Mouse (Mus musculus) thymus, adult 18-20 months (tissue): ENCODE measurements around the gene Ube2g1.
"Not testable (repeated sequence)": the region's sequence is repeated elsewhere in the genome, so short reads cannot be mapped to it uniquely, and the experiment has no call there.

Source experiments
- DNase-seq, 2 experiments: peaks; one replicate each; pipeline ENCODE4 v3.0.0; 2022; ENCODE audit warnings: mixed read lengths in 2 of 2

Gene Ube2g1

GRCm38 (mm10) chr11:72607469-72608070 lies 487 bp downstream of the Ube2g1 start:
- peak; percentile 58 to 64 for DNase-seq

GRCm38 (mm10) chr11:72608071-72608679 lies 1.1 kb downstream of the Ube2g1 start:
- DNase-seq = peak; percentile 87 to 88

- DNase-seq = no peak
Measured at GRCm38 (mm10) chr11:72609242-72609641, 2.2 kb downstream of the Ube2g1 start.

GRCm38 (mm10) chr11:72614336-72614735 lies 7.3 kb downstream of the Ube2g1 start:
- not testable (repeated sequence) for DNase-seq

GRCm38 (mm10) chr11:72615931-72616330 lies 8.8 kb downstream of the Ube2g1 start:
- DNase-seq = no peak

- DNase-seq = no peak
Measured at GRCm38 (mm10) chr11:72618476-72618875, 11.4 kb downstream of the Ube2g1 start.

GRCm38 (mm10) chr11:72642730-72643129 lies 35.6 kb downstream of the Ube2g1 start:
- DNase-seq = no peak

- no peak for DNase-seq
Measured at GRCm38 (mm10) chr11:72645386-72645785, 38.3 kb downstream of the Ube2g1 start.

- no peak for DNase-seq
Measured at GRCm38 (mm10) chr11:72650347-72650746, 43.3 kb downstream of the Ube2g1 start.

- no peak for DNase-seq
Measured at GRCm38 (mm10) chr11:72659918-72660317, 52.8 kb downstream of the Ube2g1 start.

GRCm38 (mm10) chr11:72660359-72660758 lies 53.3 kb downstream of the Ube2g1 start:
- no peak for DNase-seq

- no peak for DNase-seq
Measured at GRCm38 (mm10) chr11:72664641-72665040, 57.6 kb downstream of the Ube2g1 start.

GRCm38 (mm10) chr11:72670634-72671033 lies 63.6 kb downstream of the Ube2g1 start:
- DNase-seq = no peak

- no peak for DNase-seq
Measured at GRCm38 (mm10) chr11:72671294-72671988, 64.4 kb downstream of the Ube2g1 start.

GRCm38 (mm10) chr11:72672438-72672837 lies 65.4 kb downstream of the Ube2g1 start:
- DNase-seq = no peak

GRCm38 (mm10) chr11:72675280-72675679 lies 68.2 kb downstream of the Ube2g1 start:
- no peak for DNase-seq

- DNase-seq = no peak
Measured at GRCm38 (mm10) chr11:72680726-72681125, 73.6 kb downstream of the Ube2g1 start.

GRCm38 (mm10) chr11:72683402-72683801 lies 76.3 kb downstream of the Ube2g1 start:
- DNase-seq = no peak

GRCm38 (mm10) chr11:72686697-72687096 lies 79.6 kb downstream of the Ube2g1 start:
- no peak for DNase-seq

- no peak for DNase-seq
Measured at GRCm38 (mm10) chr11:72688242-72688641, 81.2 kb downstream of the Ube2g1 start.

- no peak for DNase-seq
Measured at GRCm38 (mm10) chr11:72689115-72689514, 82.0 kb downstream of the Ube2g1 start.

- DNase-seq = peak; percentile 92 to 96
Measured at GRCm38 (mm10) chr11:72689551-72690510, 82.7 kb downstream of the Ube2g1 start, which contains the start of gene Ankfy1. TSS of gene Ankfy1 (plus strand) at chr11:72690006.

- no peak for DNase-seq
Measured at GRCm38 (mm10) chr11:72692353-72692752, 85.3 kb downstream of the Ube2g1 start.
